Mouse (Mus musculus) intestine, embryonic 16.5 days (tissue): ENCODE data around the gene Lamtor1. TPM values are rescaled to one million over a fixed set of nuclear protein-coding genes. Genes with fewer than 3 reads are reported as not detected.
"Not testable (repeated sequence)": the region's sequence is repeated elsewhere in the genome, so short reads cannot be mapped to it uniquely, and the experiment has no call there.

Experiments used
- ATAC-seq: fragments of 200-750 bp; cut with Nextera tagmentation; 2 replicates; pipeline ENCODE4 v1.8.0; 2017; ENCODE audit warnings: moderate TSS enrichment, moderate library complexity
- H3K27ac ChIP-seq: fragments of 300-500 bp; sonication (generic); 2 replicates; pipeline ENCODE4 v1.5.1; 2014; ENCODE audit warnings: mild to moderate bottlenecking, low read length
- H3K27me3 ChIP-seq: fragments of 300-500 bp; sonication (generic); replicated peaks from 2 replicates; pipeline ENCODE4 v1.6.1; 2014; ENCODE audit warnings: low read length, control low read depth, mixed read lengths; ENCODE audit not compliant: control insufficient read depth, insufficient read depth
- H3K36me3 ChIP-seq: fragments of 300-500 bp; sonication (generic); 2 replicates; pipeline ENCODE4 v1.6.1; 2014; ENCODE audit warnings: low read length, control low read depth; ENCODE audit not compliant: control insufficient read depth, insufficient read depth
- H3K4me1 ChIP-seq: fragments of 300-500 bp; sonication (generic); 2 replicates; pipeline ENCODE4 v1.6.1; 2014; ENCODE audit warnings: low read length, control low read depth, mixed read lengths; ENCODE audit not compliant: control insufficient read depth, insufficient read depth
- H3K4me2 ChIP-seq: fragments of 300-500 bp; sonication (generic); 2 replicates; pipeline ENCODE4 v1.6.1; 2014; ENCODE audit warnings: low read depth, low read length, control low read depth
- H3K4me3 ChIP-seq: fragments of 300-500 bp; sonication (generic); 2 replicates; pipeline ENCODE4 v1.5.1; 2014; ENCODE audit warnings: mild to moderate bottlenecking, low read length
- H3K9ac ChIP-seq: fragments of 300-500 bp; sonication (generic); 2 replicates; pipeline ENCODE4 v1.6.1; 2014; ENCODE audit warnings: low read depth, low read length
- H3K9me3 ChIP-seq: fragments of 300-500 bp; sonication (generic); 2 replicates; pipeline ENCODE4 v1.6.1; 2016; ENCODE audit warnings: low read length, control low read depth; ENCODE audit not compliant: control insufficient read depth
- WGBS: fragments of 180-500 bp; shearing (Covaris S2); extraction: QIAGEN DNeasy Blood & Tissue Kit; methylation state at CpG from one replicate; pipeline ENCODE4 v1.1.7; 2014; 5-methylcytosine and 5-hydroxymethylcytosine counted together
- polyA plus RNA-seq: library from polyadenylated mRNA; unstranded; fragments of >200 nt; fragmentation: Nextera tagmentation; extraction: Ambion mirVana; gene quantifications from 2 replicates; pipeline ENCODE4 v1.2.1, GENCODE M21; 2015

Lamtor1 gene
- polyA plus RNA-seq, 1 experiment from 2014 or later = 236 TPM

DNA sequence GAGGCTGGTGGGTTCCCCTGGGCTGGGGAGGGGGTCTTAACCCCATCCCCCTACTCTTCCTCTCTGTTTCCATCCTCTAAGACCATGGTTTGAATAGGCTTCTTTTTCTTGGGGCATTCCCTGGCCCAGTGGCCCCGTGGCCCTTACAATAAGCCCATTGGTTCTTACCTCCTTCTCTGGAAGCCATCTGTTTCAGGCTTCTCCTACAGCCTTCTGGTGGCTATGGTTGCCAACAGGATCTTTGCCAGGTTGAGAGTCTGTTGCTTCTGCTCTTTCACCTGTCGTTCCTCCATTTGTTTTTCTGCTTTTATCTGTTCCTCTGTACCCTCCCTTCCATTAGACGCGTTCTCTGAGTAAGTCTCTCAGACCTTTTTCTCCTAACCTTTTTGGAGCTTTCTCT is 31.9 kb downstream of the Lamtor1 start:
- Histone ChIP-seq H3K4me2 (no peak overlapping the region), H3K27me3 (no peaks in the 10 kb centered on the region), H3K4me3 (no peak overlapping the region), H3K9me3 (no peaks in the 10 kb centered on the region), H3K9ac (no peak overlapping the region), H3K27ac (no peak overlapping the region), H3K36me3 (no peaks in the 10 kb centered on the region), H3K4me1 (peaks cover 7% of the 10 kb centered on the region)
- WGBS = 92% methylated on average over 4 of the region's 4 CpGs
- no peak for ATAC-seq

DNA sequence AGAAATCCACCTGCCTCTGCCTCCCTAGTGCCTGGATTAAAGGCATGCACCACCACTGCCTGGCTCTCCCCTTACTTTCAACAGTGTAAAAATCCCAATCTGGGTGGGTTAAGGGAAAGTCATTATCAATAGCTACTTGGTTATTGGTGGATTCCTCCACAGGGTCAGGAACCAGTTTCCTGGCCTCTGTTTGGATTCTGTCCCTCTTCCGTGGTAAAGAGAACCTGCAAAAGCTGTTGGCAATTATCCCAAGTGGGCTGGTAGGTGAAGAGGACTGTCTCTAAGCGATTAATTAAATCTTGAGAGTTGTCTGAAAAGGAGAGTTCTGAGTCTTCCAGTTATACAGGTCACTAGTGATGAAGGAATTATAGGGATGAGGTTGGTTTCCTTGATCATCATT is 32.6 kb downstream of the Lamtor1 start:
- Histone ChIP-seq H3K4me3 (no peak overlapping the region), H3K4me2 (no peak overlapping the region), H3K27ac (no peak overlapping the region), H3K27me3 (no peaks in the 10 kb centered on the region), H3K36me3 (no peaks in the 10 kb centered on the region), H3K9ac (no peak overlapping the region), H3K4me1 (peaks cover 4% of the 10 kb centered on the region; the same call in 1 of the 2 replicates), H3K9me3 (no peaks in the 10 kb centered on the region)
- 91% methylated on average over 2 of the region's 2 CpGs for WGBS
- no peak for ATAC-seq

DNA sequence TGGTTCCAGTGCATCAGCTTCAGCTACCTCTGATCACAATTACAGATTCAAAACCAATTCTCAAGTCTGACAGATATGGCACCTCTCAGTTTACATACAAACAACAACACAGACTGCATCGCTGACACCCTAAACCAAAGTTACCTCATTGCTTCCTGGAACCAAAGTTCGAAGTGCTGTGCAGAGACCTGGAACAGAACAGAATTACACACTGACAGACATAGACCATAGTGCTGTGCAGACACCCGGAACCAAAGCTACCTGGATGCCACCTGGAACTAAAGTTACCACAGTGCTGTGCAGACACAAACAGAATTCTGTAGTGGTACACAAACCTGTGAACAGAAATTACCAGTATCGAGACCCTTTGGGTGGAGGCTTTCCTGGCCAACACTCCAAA is 34.1 kb downstream of the Lamtor1 start:
- 85% methylated on average over 4 of the region's 4 CpGs for WGBS
- Histone ChIP-seq H3K27ac (no peak overlapping the region), H3K4me3 (no peak overlapping the region), H3K27me3 (no peaks in the 10 kb centered on the region), H3K4me1 (peaks cover 4% of the 10 kb centered on the region; the same call in 1 of the 2 replicates), H3K4me2 (no peak overlapping the region), H3K36me3 (no peaks in the 10 kb centered on the region), H3K9ac (no peak overlapping the region), H3K9me3 (no peaks in the 10 kb centered on the region)
- no peak for ATAC-seq

DNA sequence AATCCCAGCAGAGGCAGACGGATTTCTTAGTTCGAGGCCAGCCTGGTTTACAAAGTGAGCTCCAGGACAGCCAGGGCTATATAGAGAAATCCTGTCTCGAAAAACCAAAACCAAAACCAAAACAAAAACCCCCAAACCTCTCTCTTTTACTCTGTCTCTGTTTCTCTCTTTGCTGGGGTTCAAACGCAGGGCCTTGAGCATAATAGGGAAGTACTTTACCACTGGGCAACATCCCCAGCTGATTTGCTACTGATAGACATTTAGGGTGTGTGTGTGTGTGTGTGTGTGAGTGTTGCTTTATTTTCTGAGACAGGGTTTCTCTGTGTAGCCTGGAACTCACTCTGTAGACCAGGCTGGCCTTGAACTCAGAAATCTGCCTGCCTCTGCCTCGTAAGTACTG is 43.3 kb downstream of the Lamtor1 start:
- H3K4me3 ChIP-seq, H3K27me3 ChIP-seq, ATAC-seq, H3K4me2 ChIP-seq, H3K9ac ChIP-seq, H3K4me1 ChIP-seq, H3K27ac ChIP-seq, H3K9me3 ChIP-seq, H3K36me3 ChIP-seq: not testable (repeated sequence)
- 89% methylated on average over 5 of the region's 5 CpGs for WGBS

DNA sequence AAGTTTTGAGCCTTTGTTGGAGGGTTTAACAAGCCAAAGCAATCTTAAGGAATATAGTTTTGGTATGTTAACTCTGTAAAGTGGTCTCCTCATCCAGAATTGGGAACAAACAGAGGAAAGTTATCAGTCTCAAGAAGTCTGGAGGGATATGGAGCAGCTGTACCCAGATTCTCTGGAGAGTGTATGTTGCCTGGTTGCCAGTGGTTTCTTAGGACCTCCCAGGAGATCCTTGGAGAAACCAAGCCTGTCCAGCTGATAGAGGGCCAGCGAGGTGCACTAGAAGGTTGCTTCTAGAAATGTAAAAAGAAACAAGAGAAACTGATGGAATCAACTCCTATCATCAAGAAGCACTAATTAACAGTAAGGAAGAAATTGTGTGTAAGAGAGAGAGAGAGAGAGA is 45.9 kb downstream of the Lamtor1 start:
- Histone ChIP-seq H3K9ac (no peak overlapping the region), H3K9me3 (no peaks in the 10 kb centered on the region), H3K27me3 (no peaks in the 10 kb centered on the region), H3K4me2 (no peak overlapping the region), H3K4me1 (no peaks in the 10 kb centered on the region), H3K36me3 (no peaks in the 10 kb centered on the region), H3K27ac (no peak overlapping the region), H3K4me3 (no peak overlapping the region)
- 72% methylated on average over 1 of the region's 1 CpGs for WGBS
- 0 out of 2 replicates have a peak, but pooled peaks have one; percentile 40 for ATAC-seq

DNA sequence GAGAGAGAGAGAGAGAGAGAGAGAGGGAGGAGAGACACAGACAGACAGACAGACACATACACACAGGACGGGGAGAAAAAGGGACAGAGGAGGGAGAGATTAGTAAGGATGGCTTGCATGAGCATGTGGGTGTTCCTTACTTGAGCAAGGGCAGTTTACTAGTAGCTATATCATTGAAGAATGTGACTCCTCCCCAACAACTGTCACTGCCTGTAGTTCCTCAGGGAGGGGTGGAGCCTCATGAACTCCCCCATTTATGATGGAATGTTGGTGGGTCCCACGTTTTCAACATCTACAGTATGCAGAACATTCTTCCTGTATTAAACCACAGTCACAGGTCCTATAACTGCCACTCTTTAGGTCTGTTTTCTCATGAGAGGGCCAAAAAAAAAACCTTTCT is 46.4 kb downstream of the Lamtor1 start:
- Histone ChIP-seq H3K9ac (no peak overlapping the region), H3K9me3 (no peaks in the 10 kb centered on the region), H3K36me3 (no peaks in the 10 kb centered on the region), H3K4me3 (no peak overlapping the region), H3K4me1 (no peaks in the 10 kb centered on the region), H3K4me2 (no peak overlapping the region), H3K27me3 (no peaks in the 10 kb centered on the region), H3K27ac (no peak overlapping the region)
- ATAC-seq = no peak
- 40% methylated on average over 2 of the region's 2 CpGs for WGBS

DNA sequence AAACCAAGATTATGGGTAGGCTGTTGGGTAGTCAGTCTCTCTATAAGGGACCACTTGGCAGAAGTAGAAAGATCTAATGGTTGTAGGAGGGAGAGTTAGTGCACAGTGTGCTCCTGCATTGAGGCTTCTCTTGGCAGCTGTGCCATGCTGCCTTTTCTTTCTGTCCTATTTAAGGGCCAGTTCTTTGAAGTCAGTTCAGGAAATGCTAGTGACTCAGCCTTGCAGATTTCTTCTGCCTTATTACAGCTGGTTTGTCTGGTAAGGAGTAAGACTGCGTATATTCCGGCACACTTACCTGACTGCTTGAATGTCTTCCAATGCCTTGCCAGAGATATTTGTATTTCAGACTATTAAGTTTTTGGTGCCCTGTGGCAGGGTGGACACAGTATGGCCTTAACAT is 48.5 kb downstream of the Lamtor1 start:
- Histone ChIP-seq H3K27me3 (no peaks in the 10 kb centered on the region), H3K36me3 (no peaks in the 10 kb centered on the region), H3K4me1 (no peaks in the 10 kb centered on the region), H3K4me2 (no peak overlapping the region), H3K4me3 (no peak overlapping the region), H3K9me3 (no peaks in the 10 kb centered on the region), H3K27ac (no peak overlapping the region), H3K9ac (no peak overlapping the region)
- WGBS = 92% methylated on average over 2 of the region's 2 CpGs
- ATAC-seq = no peak

DNA sequence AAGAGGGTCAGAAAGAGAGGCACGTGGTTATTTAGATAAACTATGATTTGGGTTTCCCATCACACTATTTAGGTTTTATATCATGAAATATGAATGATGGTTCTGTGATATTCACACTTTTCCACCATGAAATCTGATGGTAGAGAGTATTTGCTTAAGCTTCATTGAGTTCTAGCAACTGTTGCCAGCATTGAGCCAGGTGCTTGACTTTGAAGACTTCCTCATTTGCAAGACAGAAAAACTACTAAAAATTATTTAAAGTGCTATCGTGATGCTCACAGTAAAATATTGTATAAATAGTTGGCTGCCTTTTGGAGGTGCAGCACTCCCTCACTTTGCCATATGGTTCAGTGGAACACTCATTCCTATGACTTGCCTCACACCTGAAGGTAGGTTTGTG is 49.6 kb downstream of the Lamtor1 start:
- no peak for ATAC-seq
- no peak overlapping the region for H3K27ac ChIP-seq
- 86% methylated on average over 2 of the region's 2 CpGs for WGBS
- no peak overlapping the region for H3K9ac ChIP-seq
- peaks cover 3% of the 10 kb centered on the region; the same call in 1 of the 2 replicates for H3K4me1 ChIP-seq
- no peak overlapping the region for H3K4me3 ChIP-seq
- H3K9me3 ChIP-seq = no peaks in the 10 kb centered on the region
- no peak overlapping the region for H3K4me2 ChIP-seq
- no peaks in the 10 kb centered on the region for H3K36me3 ChIP-seq
- H3K27me3 ChIP-seq = no peaks in the 10 kb centered on the region

DNA sequence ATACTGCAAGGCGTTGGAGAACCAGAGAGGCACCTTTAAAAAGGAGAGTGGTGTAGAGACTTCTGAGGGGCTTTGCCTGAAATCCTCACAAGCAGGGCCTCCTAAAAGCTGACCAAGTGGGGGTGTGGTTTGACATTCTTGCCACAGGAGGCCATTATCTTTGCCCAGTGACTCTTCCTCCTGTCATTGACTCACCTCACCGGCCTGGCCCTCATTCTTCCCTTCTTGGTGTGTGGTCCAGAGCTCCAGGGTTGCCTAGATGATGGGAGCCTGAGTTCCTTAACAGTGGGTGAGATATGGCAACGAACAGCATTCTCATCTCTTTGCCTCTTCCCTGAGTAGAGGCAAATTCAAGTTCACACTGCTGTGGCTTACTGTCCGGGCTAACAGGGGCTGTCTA is 50.2 kb downstream of the Lamtor1 start:
- Histone ChIP-seq H3K4me2 (no peak overlapping the region), H3K27me3 (no peaks in the 10 kb centered on the region), H3K27ac (no peak overlapping the region), H3K4me3 (no peak overlapping the region), H3K36me3 (no peaks in the 10 kb centered on the region), H3K9me3 (no peaks in the 10 kb centered on the region), H3K4me1 (peaks cover 3% of the 10 kb centered on the region; the same call in 1 of the 2 replicates), H3K9ac (no peak overlapping the region)
- no peak for ATAC-seq
- 66% methylated on average over 4 of the region's 4 CpGs for WGBS

DNA sequence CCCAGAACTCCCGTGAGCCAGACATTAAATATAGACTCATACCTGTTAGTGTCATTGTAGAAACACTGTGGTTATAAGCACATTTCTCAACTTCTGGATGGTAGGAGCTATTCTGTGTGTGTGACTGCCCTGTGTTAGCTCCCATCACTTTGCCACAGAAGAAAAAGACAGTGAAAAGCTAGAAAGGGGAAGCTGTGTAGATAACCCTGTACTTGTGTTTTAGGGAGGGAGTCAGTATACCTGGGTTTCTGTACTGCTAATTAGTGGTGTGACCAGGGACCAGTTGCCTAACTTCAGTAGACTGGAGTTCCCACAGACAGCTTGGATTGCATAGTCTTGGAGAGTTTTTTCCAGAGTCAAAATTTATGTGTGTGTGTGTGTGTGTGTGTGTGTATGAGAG is 50.8 kb downstream of the Lamtor1 start:
- no peaks in the 10 kb centered on the region for H3K9me3 ChIP-seq
- H3K4me3 ChIP-seq = no peak overlapping the region
- H3K4me2 ChIP-seq = no peak overlapping the region
- H3K27me3 ChIP-seq = no peaks in the 10 kb centered on the region
- no peak overlapping the region for H3K27ac ChIP-seq
- H3K4me1 ChIP-seq = peaks cover 3% of the 10 kb centered on the region; the same call in 1 of the 2 replicates
- H3K9ac ChIP-seq = no peak overlapping the region
- 82% methylated on average over 1 of the region's 1 CpGs for WGBS
- no peak for ATAC-seq
- H3K36me3 ChIP-seq = no peaks in the 10 kb centered on the region
